Mouse (Mus musculus) mouse embryonic stem cell (cell line): ENCODE measurements around the gene Figla.

ENCODE experiments used
- in situ Hi-C, 2 experiments: fragments of 300-500 bp; cut with MboI; formaldehyde crosslinking; loops; 1 replicate in 1 of 2; 3 replicates in 1 of 2; pipeline ENCODE4 v1.14.3; 2019 to 2020; ENCODE audit warnings: low sequenced_read_pairs in 2 of 2, low pct_unique_long_range_greater_than_20kb in 1 of 2, mixed read lengths in 1 of 2; ENCODE audit not compliant: unreplicated experiment in 1 of 2

Figla gene

GRCm38 (mm10) chr6:86020948-86021347 is 5.0 kb downstream of the Figla start:
- in situ Hi-C loops = no loop called here

- in situ Hi-C loops = no loop called here
These were observed 10.8 kb downstream of the Figla start for GRCm38 (mm10) chr6:86026632-86027292.

DNA sequence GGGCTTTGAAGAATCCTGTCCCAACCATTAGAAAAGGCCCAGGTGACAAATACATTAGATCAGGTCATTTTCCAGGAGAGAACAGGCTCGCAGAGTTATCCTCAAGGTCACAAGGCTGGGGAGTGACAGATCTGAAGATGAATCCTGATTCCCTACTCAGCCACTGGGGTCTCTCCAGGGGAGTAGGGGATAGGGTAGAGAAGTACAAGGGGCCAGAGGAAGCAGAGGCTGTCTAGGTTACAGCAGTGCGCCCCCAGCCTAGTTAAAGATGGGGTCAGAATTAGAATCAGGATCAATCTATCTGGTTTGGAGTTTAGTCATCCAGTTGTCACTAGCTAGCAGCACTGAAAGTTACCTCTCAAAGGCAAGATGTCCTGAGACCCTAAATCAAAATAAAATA is 12.2 kb downstream of the Figla start:
- in situ Hi-C loops = no loop called here

GRCm38 (mm10) chr6:86028601-86029322 is 12.8 kb downstream of the Figla start, which contains the start of gene Add2:
TSS of gene Add2 (plus strand) at chr6:86028681.
- in situ Hi-C loops = no loop called here

- in situ Hi-C loops = no loop called here
These were observed 13.3 kb downstream of the Figla start for GRCm38 (mm10) chr6:86029323-86029713.

- in situ Hi-C loops = no loop called here
These were observed 15.6 kb downstream of the Figla start for GRCm38 (mm10) chr6:86031527-86031926.

GRCm38 (mm10) chr6:86033635-86034034 is 17.7 kb downstream of the Figla start:
- in situ Hi-C loops = no loop called here

GRCm38 (mm10) chr6:86038901-86039300 is 22.9 kb downstream of the Figla start:
- in situ Hi-C loops = no loop called here

GRCm38 (mm10) chr6:86040140-86040539 is 24.2 kb downstream of the Figla start:
- in situ Hi-C loops = no loop called here

- in situ Hi-C loops = no loop called here
These were observed 31.5 kb downstream of the Figla start for GRCm38 (mm10) chr6:86047510-86047909.

- in situ Hi-C loops = no loop called here
These were observed 32.5 kb downstream of the Figla start for GRCm38 (mm10) chr6:86048509-86048908.

DNA sequence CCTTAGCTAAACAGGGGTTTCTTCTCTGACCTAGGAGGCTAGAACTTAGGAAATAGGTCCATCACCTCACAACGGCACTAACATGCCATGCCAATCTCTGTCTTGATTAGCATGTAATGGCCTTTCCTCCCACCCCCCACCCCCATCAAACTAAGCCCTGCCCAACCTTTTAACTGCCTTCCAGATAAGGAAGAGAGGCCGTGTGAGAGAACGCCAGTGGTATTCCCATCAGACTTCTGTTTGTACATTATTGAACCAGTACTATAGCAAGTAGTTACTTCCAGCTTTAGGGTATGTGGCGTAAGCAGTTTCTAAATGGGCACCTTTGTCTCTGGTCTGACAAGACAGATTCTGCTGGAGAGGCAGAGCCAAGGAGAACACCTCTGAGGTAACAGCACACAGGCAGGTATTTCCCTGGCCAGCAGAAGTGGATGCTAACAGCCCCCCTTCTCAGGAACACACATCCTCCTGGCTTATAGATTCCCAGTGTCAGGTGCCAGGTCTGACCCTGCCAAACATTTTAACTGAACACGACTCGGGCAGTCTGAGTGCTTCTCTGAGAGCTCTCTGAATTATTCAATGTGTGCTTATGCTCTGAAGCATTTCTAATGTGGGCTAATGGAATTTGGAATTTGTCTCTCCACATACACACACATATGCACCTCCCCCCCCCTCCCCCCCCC is 34.8 kb downstream of the Figla start:
- in situ Hi-C loops = no loop called here

DNA sequence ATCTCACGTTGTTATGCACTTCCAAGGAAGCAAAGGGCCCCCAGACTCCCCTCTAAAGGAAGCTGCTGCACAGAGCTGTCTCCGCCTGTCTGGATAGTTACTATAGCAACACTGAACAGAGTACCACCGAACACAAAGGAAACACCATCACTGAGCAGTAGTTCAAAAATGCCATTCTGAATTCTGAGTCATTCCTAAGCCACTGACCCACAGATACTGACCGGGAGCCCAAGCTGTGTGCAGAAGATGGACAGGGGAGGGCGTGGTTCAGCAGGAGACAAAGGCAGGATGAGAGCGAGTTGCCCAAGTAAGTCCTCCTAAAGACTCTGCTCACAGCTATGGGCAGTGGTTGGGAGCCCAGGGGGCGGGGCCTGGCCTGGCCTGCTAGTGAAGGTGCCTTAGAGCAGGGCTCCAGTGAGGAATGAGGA is 36.1 kb downstream of the Figla start:
- in situ Hi-C loops = no loop called here

DNA sequence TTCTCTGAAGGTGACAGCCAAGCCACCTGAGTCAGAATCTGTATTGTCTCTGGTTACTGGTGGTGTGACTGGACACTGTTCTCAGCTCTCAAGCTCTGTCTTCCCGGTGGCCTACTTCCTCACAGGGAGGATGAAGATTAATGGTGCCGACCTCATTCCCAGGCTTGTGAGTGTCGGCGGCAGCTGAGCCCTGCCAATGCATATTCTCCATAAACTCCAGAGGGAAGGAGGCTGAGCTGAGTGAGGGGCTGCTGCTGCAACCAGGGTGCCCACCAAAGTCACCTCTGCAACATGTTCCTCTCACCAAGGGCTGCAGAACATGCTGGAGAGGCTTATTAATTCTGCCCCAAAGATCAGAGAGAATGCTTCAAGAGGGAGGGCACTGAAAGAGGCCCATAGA is 36.6 kb downstream of the Figla start:
- in situ Hi-C loops = no loop called here

- in situ Hi-C loops = no loop called here
These were observed 37.1 kb downstream of the Figla start for GRCm38 (mm10) chr6:86053099-86053498.

DNA sequence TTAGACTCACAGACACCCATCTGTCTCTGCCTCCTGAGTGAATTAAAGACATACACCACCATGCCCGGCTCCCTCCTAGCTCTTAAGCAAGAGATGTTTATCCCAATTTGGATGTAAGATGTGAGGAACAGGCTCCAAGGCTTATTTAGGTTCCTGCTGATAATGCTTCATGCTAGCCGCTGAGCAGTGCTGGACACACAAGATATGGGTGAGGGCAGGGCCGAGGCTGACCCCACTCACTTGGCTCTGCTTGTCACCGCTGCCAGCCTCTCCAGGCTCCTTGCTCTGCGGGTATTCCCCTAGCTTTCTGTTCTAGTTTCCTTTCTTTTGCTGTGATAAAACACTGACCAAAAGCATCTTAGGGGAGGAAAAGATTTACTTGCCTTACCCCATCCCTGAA is 37.6 kb downstream of the Figla start:
- in situ Hi-C loops = no loop called here

DNA sequence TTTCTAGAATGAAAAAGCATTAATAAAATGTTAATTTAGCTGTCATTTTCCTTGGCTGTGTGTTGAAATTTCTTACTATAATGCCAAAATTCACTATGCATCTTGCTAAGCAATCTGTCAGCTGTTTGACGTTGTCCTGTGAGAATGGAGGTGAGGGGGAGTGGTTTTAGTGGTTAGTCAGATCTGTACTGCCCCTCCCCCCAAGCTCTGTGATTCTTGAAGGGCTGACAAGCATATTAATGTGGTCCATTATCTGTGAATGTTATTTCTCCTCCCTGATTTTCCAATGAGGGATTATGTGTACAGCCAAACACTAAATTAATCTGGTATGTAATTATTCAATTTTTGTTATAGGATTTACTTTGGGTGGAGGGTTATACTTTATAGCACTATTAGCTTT is 42.5 kb downstream of the Figla start:
- in situ Hi-C loops = no loop called here

- in situ Hi-C loops = no loop called here
These were observed 43.3 kb downstream of the Figla start for GRCm38 (mm10) chr6:86059151-86059853.

GRCm38 (mm10) chr6:86060170-86060569 is 44.2 kb downstream of the Figla start:
- in situ Hi-C loops = no loop called here
